Mouse (Mus musculus): ENCODE data around the gene Zbtb20.

The Zbtb20 gene

GRCm38 (mm10) chr16:43193631-43194239, 318.1 kb downstream of the Zbtb20 start:
- no peak for DNase-seq (ENCODE audit: low spot score in 2 of 2)

- DNase-seq (ENCODE audit: low spot score in 2 of 2), result no peak
Observed at GRCm38 (mm10) chr16:43217336-43218006, 341.8 kb downstream of the Zbtb20 start.

DNA sequence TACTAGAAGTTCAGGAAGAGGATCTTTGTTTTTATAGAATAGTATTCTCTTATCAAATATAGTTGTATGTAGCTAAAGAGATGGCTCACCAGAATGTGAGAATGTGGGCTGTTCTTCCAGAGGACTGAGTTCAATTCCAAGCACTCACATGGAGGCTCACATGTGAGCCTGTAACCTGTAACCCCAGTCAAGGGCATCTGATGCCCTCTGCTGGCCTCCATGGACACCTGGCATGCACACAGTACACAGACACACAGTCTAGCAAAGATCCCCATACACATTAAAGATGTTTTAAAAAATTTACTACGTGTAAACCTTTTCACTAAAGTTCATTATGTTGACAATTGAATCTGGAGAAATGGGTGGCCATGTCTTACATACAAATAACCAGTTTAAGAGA, 343.7 kb downstream of the Zbtb20 start:
- no peak for DNase-seq (ENCODE audit: low spot score in 2 of 2)

GRCm38 (mm10) chr16:43221313-43221712, 345.6 kb downstream of the Zbtb20 start:
- no peak for DNase-seq (ENCODE audit: low spot score in 2 of 2)

DNA sequence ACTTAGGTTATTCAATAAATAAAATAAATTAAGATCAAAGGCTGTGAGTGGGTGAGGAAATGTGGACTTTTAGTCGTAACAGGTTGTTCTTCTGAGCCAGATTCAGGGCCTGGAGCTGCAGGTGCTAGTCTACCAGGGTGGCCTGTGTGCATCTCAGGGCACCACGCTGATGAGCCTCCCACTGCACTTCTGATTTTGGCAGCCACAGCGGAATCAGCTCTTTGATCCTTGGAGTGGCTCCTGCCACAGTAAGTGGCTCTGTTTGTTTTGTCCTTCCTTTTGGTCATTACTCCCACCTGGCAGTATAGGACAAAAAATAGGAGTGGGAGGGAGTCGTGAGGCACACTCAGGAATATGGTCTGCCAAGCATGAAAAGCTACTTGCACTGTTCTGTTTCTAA, 354.6 kb downstream of the Zbtb20 start:
- no peak for DNase-seq (ENCODE audit: low spot score in 2 of 2)

DNA sequence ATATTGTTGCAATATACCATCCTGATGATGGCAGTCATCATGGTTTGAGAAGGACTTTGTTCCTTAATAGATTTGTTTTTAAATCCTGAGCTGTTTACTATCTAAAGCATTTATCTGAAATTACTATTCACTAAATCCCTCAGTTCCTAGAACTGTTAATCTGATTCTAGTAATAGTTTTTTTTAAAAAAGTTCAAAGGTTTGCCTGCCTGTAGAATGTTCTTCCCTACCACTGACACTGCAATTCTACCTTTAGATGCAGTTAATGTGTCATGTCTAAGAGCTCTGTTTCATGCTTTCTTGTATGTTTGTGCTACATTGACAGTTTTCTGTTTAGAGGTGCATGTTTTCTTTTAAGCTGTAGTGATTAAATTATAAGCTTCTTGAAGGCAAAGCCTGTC, 358.6 kb downstream of the Zbtb20 start:
- no peak for DNase-seq (ENCODE audit: low spot score in 2 of 2)

GRCm38 (mm10) chr16:43235317-43235716, 359.6 kb downstream of the Zbtb20 start:
- no peak for DNase-seq (ENCODE audit: low spot score in 2 of 2)

- DNase-seq (ENCODE audit: low spot score in 2 of 2), result no peak
Observed at GRCm38 (mm10) chr16:43235721-43236159, 360.1 kb downstream of the Zbtb20 start.

DNA sequence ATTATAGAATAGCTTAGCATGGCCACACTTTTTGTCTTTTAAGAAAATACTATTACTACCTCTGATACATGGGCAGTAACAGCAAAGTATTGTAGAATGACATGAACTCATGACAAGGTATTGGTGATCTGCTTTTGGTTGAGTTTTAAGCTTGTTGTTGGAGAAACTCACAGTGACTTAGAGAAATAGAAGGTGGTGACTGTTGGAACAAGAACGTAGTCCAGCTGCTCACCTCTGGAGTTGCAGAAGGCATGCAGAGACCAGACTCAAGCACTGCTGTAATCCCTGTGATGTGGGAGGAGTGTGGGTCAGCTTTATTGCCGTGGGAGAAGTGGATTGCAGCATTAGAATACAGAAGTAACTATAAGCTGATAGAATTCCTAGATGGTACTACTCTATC, 361.9 kb downstream of the Zbtb20 start:
- DNase-seq (ENCODE audit: low spot score in 2 of 2), result no peak

DNA sequence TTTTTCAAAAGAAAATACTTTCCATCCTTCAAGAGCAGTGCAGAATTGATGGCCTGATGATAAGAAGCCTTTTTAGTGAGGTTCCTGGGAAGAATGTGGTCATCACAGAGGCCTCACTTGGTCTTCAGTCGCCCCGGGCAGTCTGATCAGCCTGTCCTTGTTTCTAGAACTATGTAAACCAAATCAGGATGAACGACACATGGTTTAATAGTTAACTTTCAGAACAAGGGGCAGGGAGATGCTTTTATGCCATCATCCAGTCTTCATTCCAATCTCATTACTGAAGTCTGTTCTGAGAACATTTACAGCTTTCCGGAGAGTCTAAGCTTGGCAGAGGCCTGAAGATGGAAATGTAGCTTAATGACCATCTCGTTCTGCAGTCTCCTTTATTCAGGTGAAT, 371.3 kb downstream of the Zbtb20 start:
- DNase-seq (ENCODE audit: low spot score in 2 of 2), result no peak

DNA sequence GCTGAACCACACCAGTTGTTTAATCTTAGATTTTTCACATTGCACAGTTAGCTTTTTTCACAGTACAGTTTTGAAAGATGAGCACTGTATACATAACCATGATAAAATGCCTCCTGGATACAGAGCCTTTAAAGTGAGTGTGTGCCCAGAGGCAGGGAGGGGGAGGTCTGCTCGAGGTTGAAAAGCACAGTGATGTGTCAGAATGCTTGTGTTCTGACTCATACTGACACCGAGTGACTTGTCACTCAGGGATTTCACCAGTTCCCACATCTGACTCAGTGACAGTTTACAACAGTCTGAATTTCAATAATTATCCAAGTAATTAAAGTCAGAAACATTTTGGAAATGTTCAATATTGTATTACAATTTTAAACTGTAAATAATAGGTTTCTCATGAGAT, 377.4 kb downstream of the Zbtb20 start:
- no peak for DNase-seq (ENCODE audit: low spot score in 2 of 2)

DNA sequence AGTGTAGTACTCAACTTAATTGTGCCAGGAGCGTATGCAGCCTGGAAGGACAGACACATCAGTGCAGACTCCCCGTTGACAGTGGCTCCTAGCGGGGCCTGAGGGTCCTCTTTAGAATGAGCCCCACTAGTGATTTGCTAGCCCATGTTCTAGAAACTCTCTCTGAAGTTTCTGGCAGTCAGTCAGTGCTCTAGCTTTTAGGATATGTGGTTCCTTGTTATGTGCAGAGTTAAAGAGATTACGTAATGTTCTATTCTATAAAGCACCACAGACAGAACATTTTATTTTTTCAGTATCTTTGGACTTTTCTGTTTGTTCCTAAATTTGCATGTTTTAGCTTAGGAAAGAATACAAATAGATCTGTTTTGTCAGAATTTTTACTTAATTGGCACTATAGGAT, 378.1 kb downstream of the Zbtb20 start:
- no peak for DNase-seq (ENCODE audit: low spot score in 2 of 2)

DNA sequence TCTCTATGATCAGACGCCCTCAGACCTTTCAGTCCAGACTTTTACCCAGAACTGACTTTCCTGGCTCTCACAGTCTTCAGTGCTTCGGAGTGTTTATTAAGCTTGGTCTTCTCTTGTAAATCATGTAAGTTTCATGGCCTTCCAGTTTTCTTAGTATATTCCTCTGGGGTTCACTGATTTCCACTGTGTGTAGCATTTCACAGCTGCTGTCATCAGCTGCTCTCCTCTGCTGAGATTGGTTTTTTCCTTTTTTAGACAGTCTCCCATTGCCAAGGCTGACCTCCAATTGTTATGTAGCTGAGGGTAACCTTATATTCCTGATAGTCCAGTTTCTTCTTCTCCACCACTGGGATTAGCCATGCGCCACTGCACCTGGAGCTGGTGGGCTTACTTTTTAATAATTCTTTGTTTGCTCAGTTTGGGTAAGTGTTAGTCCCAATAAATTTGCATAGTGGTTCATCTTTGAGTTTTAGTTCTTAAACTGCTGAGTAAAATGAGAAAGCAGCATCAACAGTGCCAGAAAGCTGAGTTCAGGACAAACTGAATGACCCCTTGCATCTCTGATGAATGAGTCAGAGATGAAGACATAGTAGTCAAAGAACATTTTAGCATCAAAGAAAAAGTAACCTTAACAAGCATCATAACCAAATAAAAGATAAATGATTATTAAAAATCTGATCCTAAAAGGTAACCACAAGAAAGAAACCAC, 380.7 kb downstream of the Zbtb20 start:
- no peak for DNase-seq (ENCODE audit: low spot score in 2 of 2)

- DNase-seq (ENCODE audit: low spot score in 2 of 2), result no peak
Observed at GRCm38 (mm10) chr16:43256900-43257281, 381.2 kb downstream of the Zbtb20 start.

DNA sequence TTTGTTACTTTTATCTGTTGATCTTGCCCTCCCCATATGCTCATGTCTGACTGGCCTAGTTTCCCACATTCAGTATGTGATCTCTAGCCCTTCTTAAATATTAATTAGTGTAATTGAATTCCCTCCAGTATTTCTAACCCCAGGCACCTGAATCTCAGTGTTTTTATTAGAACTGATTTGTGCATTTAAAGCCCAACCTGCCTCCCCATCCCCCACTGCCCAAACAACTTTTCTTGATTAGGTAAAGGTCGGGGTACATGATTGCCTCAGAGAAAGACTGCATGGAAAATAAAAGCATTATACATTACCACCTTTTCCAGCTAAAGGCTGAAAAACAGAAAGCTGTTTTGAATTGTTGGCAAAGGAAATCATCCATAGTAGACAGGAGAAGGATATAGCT, 383.8 kb downstream of the Zbtb20 start:
- no peak for DNase-seq (ENCODE audit: low spot score in 2 of 2)

GRCm38 (mm10) chr16:43260862-43261261, 385.2 kb downstream of the Zbtb20 start:
- DNase-seq (ENCODE audit: low spot score in 2 of 2), result no peak

GRCm38 (mm10) chr16:43274057-43274595, 398.4 kb downstream of the Zbtb20 start:
- no peak for DNase-seq (ENCODE audit: low spot score in 2 of 2)

DNA sequence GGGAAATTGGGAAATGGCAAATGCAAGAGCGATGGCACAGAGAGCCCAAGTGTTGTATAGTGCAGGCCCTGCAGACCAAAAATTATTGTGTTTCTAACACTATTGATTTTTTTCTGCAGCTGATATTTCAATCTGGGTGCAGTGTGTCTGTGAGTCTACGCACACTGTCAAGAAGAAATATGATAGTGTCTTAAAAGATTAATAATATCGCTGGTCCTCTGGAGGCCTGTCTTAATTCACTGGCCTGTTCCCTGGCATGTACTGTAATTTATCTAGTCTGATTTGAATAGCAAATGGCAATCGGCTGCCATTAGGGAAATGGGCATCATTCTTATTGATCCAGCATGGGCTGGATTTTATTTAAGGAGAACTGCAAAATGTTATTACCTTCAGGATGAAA, 401.1 kb downstream of the Zbtb20 start:
- no peak for DNase-seq (ENCODE audit: low spot score in 2 of 2)

DNA sequence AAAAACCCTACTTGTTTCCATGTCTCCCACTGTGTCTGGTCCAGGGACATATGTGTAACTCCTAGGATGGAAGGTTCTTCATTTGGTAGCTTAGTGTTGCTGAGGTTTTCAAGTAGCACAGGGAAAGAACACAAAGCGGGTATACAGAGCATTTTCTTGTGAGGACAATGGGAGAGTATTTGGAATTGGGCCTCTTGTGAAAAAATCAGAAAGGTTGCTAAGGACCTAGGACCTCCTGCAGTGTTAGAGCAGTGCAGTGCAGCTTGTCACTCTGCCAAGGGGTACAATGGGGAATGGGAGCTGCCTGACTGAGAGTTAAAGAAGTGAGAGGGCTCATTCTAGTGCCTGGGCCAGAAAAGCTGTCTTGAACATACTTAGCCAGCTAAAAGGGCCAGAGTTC, 410.6 kb downstream of the Zbtb20 start:
- DNase-seq (ENCODE audit: low spot score in 2 of 2), result no peak

- no peak for DNase-seq (ENCODE audit: low spot score in 2 of 2)
Observed at GRCm38 (mm10) chr16:43286783-43287383, 411.2 kb downstream of the Zbtb20 start.

DNA sequence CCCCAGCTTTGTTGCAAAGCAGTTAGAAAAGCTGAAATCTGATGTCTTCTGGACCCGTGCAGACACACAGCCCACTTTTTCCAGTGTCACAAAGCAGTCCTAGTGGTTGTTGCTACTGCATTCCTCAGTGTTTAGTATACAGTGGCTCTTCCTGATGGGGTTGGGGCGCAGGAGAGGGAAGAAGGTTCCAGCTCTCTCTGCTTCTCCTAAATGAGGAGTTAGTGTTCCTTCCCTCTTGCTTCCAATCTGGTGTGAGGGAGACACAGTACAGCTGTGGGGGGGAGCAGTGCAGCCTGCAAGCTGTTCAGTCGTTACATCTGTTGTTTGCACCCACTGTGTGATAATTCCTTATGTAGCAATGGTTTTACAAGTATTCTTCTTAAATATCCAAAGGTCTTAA, 415.7 kb downstream of the Zbtb20 start:
- DNase-seq (ENCODE audit: low spot score in 2 of 2), result no peak

DNA sequence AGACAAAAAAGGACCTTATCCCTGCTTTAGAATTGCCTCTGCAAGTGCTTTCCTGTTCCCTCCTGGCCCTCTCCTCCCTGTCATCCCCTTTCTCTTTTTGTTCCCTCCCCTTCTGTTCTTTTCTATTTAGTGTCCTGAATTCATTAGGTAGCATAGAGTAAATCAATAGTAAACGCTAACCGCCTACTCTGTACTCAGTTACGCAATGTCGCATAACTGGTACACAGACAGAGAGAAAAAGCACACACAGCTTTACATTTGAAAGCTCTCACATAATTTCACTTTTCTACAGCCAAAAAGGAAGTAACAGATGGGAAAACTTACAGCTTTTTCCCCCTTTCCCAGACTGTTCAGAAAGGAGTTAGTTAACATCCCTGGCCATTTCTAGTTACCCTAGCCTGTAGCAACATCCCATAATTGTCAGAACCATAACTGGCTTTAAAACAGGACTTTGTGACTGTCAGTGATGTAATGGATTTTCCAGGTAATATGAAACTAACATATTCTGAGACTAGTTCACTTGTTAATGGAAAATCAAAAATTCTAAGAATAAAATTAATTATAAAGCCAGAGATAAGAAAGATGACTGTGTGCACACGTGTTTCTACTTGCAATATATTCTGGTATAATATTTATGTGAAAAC, 422.4 kb downstream of the Zbtb20 start:
- no peak for DNase-seq (ENCODE audit: low spot score in 2 of 2)
